Mouse (Mus musculus): Measurements from ENCODE around the gene Zfp955a.
"Not testable (repeated sequence)": the region's sequence is repeated elsewhere in the genome, so short reads cannot be mapped to it uniquely, and the experiment has no call there.

DNA sequence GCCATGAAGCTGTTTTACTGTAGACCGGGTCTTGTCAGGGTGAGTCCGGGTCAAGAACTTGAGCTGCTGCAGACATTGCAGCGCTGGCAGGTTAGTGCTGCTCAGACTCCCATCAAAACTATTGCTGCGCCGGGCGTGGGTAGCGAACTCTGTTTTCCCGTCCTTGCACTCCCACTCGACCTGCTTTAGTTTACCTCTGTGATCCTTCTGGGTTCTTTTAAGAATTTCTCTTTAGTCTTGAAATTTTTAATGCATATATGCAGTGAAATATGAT, 34.9 kb upstream of the Zfp955a start:
- not testable (repeated sequence) for TF ChIP-seq CTCF (conservative IDR thresholded peaks at IDR 0.05; ENCODE audit: low read length); NANOG (IDR thresholded peaks at IDR 0.05; ENCODE audit: borderline replicate concordance, low read length)

Data from E14TG2a.4 (cell line).